Mouse (Mus musculus) MEL (cell line): ENCODE data around the gene Twnk. TPM values are rescaled to one million over a fixed set of nuclear protein-coding genes. Genes with fewer than 3 reads are reported as not detected.

Experiments
- DNase-seq: peaks from one replicate; pipeline ENCODE4 v3.0.0; 2011; ENCODE audit warnings: low read depth, low spot score
- H3K27ac ChIP-seq: 2 replicates; pipeline ENCODE4 v1.5.1; 2012; ENCODE audit warnings: low read depth, mild to moderate bottlenecking, control low read depth, low read length, moderate library complexity; ENCODE audit not compliant: control insufficient read depth
- H3K27me3 ChIP-seq, 2 experiments: fragments of 150-350 bp in 1 of 2; sonication (generic) in 1 of 2; 2 replicates each; pipeline ENCODE4 v1.6.1; 2012; ENCODE audit warnings: low read length in 2 of 2, mild to moderate bottlenecking in 2 of 2, improper control_type of control experiment in 1 of 2, moderate library complexity in 1 of 2; ENCODE audit not compliant: insufficient read depth in 2 of 2, control insufficient read depth in 1 of 2
- H3K36me3 ChIP-seq, 2 experiments: 2 replicates each; pipeline ENCODE4 v1.6.1; 2012 to 2014; ENCODE audit warnings: low read length in 2 of 2, improper control_type of control experiment in 1 of 2, inconsistent platforms in 1 of 2, mild to moderate bottlenecking in 1 of 2; ENCODE audit not compliant: insufficient read depth in 2 of 2, control insufficient read depth in 1 of 2
- H3K4me1 ChIP-seq, 2 experiments: fragments of 150-350 bp in 1 of 2; sonication (generic) in 1 of 2; 2 replicates each; pipeline ENCODE4 v1.6.1; 2012; ENCODE audit warnings: low read length in 2 of 2, improper control_type of control experiment in 1 of 2, mild to moderate bottlenecking in 1 of 2; ENCODE audit not compliant: insufficient read depth in 2 of 2, control insufficient read depth in 1 of 2
- H3K4me3 ChIP-seq, 2 experiments: fragments of 150-350 bp in 1 of 2; sonication (generic) in 1 of 2; 2 replicates each; pipeline ENCODE4 v1.5.1; 2012; ENCODE audit warnings: low read depth in 2 of 2, low read length in 2 of 2, mild to moderate bottlenecking in 2 of 2, moderate library complexity in 2 of 2, control low read depth in 1 of 2, improper control_type of control experiment in 1 of 2; ENCODE audit not compliant: control insufficient read depth in 1 of 2, insufficient read depth in 1 of 2
- H3K79me2 ChIP-seq: 2 replicates; pipeline ENCODE4 v1.6.1; 2012; ENCODE audit warnings: mild to moderate bottlenecking, low read length, moderate library complexity; ENCODE audit not compliant: control insufficient read depth, poor library complexity, insufficient read depth
- H3K9ac ChIP-seq: 2 replicates; pipeline ENCODE4 v1.6.1; 2012; ENCODE audit warnings: low read depth, mild to moderate bottlenecking, control low read depth, low read length, moderate library complexity; ENCODE audit not compliant: control insufficient read depth, poor library complexity, severe bottlenecking
- H3K9me3 ChIP-seq: fragments of 150-350 bp; sonication (generic); replicated peaks from 2 replicates; pipeline ENCODE4 v1.6.1; 2012; ENCODE audit warnings: mild to moderate bottlenecking, low read length, improper control_type of control experiment, moderate library complexity; ENCODE audit not compliant: insufficient read depth
- BHLHE40 ChIP-seq: IDR thresholded peaks from 2 replicates; pipeline ENCODE4 v1.6.1; 2012; ENCODE audit warnings: low read depth, mild to moderate bottlenecking, inconsistent platforms, low read length, improper control_type of control experiment, borderline replicate concordance
- CHD1 ChIP-seq: IDR thresholded peaks from 2 replicates; pipeline ENCODE4 v1.6.1; 2012; ENCODE audit warnings: low read depth, mild to moderate bottlenecking, inconsistent platforms, low read length, improper control_type of control experiment
- CTCF ChIP-seq, 3 experiments: IDR thresholded peaks in 2 of 3; conservative IDR thresholded peaks in 1 of 3; 2 replicates each; pipeline ENCODE4 v1.5.1; 2011 to 2012; ENCODE audit warnings: low read length in 3 of 3, low read depth in 2 of 3, mild to moderate bottlenecking in 2 of 3, improper control_type of control experiment in 1 of 3, inconsistent platforms in 1 of 3, mixed read lengths in 1 of 3, moderate library complexity in 1 of 3; ENCODE audit not compliant: control insufficient read depth in 1 of 3, insufficient read depth in 1 of 3, poor library complexity in 1 of 3, severe bottlenecking in 1 of 3
- EP300 ChIP-seq, 2 experiments: IDR thresholded peaks; 2 replicates each; pipeline ENCODE4 v1.6.1; 2011; ENCODE audit warnings: improper control_type of control experiment in 2 of 2, low read length in 2 of 2, low read depth in 1 of 2, mild to moderate bottlenecking in 1 of 2
- GABPA ChIP-seq: IDR thresholded peaks from 2 replicates; pipeline ENCODE4 v1.6.1; 2012; ENCODE audit warnings: low read depth, mild to moderate bottlenecking, inconsistent platforms, low read length, improper control_type of control experiment, moderate library complexity
- HCFC1 ChIP-seq: IDR thresholded peaks from 2 replicates; pipeline ENCODE4 v1.6.1; 2012; ENCODE audit warnings: low read depth, mild to moderate bottlenecking, inconsistent platforms, low read length, improper control_type of control experiment, moderate library complexity
- JUND ChIP-seq: IDR thresholded peaks from 2 replicates; pipeline ENCODE4 v1.6.1; 2011; ENCODE audit warnings: low read depth, mild to moderate bottlenecking, improper control_type of control experiment, low read length
- MAFK ChIP-seq: IDR thresholded peaks from 2 replicates; pipeline ENCODE4 v1.6.1; 2011; ENCODE audit warnings: low read depth, mild to moderate bottlenecking, low read length, improper control_type of control experiment, borderline replicate concordance
- MAX ChIP-seq: IDR thresholded peaks from 2 replicates; pipeline ENCODE4 v1.6.1; 2011; ENCODE audit warnings: low read length, improper control_type of control experiment
- MYB ChIP-seq: IDR thresholded peaks from 2 replicates; pipeline ENCODE4 v1.6.1; 2011; ENCODE audit warnings: mild to moderate bottlenecking, low read depth, low read length, improper control_type of control experiment
- MYC ChIP-seq: IDR thresholded peaks from 2 replicates; pipeline ENCODE4 v1.6.1; 2011; ENCODE audit warnings: low read depth, mild to moderate bottlenecking, low read length, improper control_type of control experiment, moderate library complexity
- POLR2A ChIP-seq, 2 experiments: IDR thresholded peaks; 2 replicates each; pipeline ENCODE4 v1.6.1; 2011 to 2012; ENCODE audit warnings: low read length in 2 of 2, mild to moderate bottlenecking in 2 of 2, control low read depth in 1 of 2, improper control_type of control experiment in 1 of 2, low read depth in 1 of 2, moderate library complexity in 1 of 2; ENCODE audit not compliant: control insufficient read depth in 1 of 2, insufficient read depth in 1 of 2, poor library complexity in 1 of 2
- POLR2AphosphoS2 ChIP-seq: IDR thresholded peaks from 2 replicates; pipeline ENCODE4 v1.6.1; 2011; ENCODE audit warnings: low read length, improper control_type of control experiment
- POLR2AphosphoS5 ChIP-seq: IDR thresholded peaks from 2 replicates; pipeline ENCODE4 v1.6.1; 2012; ENCODE audit warnings: low read depth, borderline replicate concordance, mild to moderate bottlenecking, inconsistent platforms, low read length, moderate library complexity, mixed read lengths
- RAD21 ChIP-seq: IDR thresholded peaks from 2 replicates; pipeline ENCODE4 v1.6.1; 2011; ENCODE audit warnings: mild to moderate bottlenecking, low read depth, low read length, improper control_type of control experiment
- RCOR1 ChIP-seq: IDR thresholded peaks from 2 replicates; pipeline ENCODE4 v1.6.1; 2012; ENCODE audit warnings: low read depth, mild to moderate bottlenecking, inconsistent platforms, low read length, improper control_type of control experiment
- SIN3A ChIP-seq: IDR thresholded peaks from 2 replicates; pipeline ENCODE4 v1.6.1; 2012; ENCODE audit warnings: low read length, improper control_type of control experiment, inconsistent platforms
- SMC3 ChIP-seq: IDR thresholded peaks from 2 replicates; pipeline ENCODE4 v1.6.1; 2011; ENCODE audit warnings: low read depth, low read length, improper control_type of control experiment
- TBP ChIP-seq: IDR thresholded peaks from 2 replicates; pipeline ENCODE4 v1.8.0; 2011; ENCODE audit warnings: low read depth, low read length, improper control_type of control experiment
- UBTF ChIP-seq: IDR thresholded peaks from 2 replicates; pipeline ENCODE4 v1.6.1; 2012; ENCODE audit warnings: low read depth, mild to moderate bottlenecking, inconsistent platforms, low read length, improper control_type of control experiment, moderate library complexity, borderline replicate concordance; ENCODE audit not compliant: insufficient read depth
- USF1 ChIP-seq: IDR thresholded peaks from 2 replicates; pipeline ENCODE4 v1.6.1; 2014; ENCODE audit warnings: low read depth, mild to moderate bottlenecking, inconsistent platforms, low read length, improper control_type of control experiment, moderate library complexity
- ZMIZ1 ChIP-seq: IDR thresholded peaks from 2 replicates; pipeline ENCODE4 v1.6.1; 2012; ENCODE audit warnings: low read depth, mild to moderate bottlenecking, inconsistent platforms, low read length, improper control_type of control experiment, moderate library complexity
- polyA plus RNA-seq, 2 experiments: library from polyadenylated mRNA; stranded (reverse) in 1 of 2; unstranded in 1 of 2; fragments of >175 nt in 1 of 2; fragments of >200 nt in 1 of 2; gene quantifications; 2 replicates each; pipeline versions ENCODE4 v1.2.1 to v1.2.4; 2012; ENCODE audit warnings: low replicate concordance in 2 of 2, low read depth in 1 of 2; ENCODE audit not compliant: insufficient read length in 2 of 2, insufficient read depth in 1 of 2, missing spikeins in 1 of 2
- total RNA-seq: library from RNA; depleted of rRNA; stranded (reverse); fragments of 300-350 nt; gene quantifications from 2 replicates; pipeline ENCODE4 v1.2.3, GENCODE M21; 2012

Twnk gene
- total and polyA plus RNA-seq, 3 experiments = 37.5 to 55.6 TPM; not detected in 1

DNA sequence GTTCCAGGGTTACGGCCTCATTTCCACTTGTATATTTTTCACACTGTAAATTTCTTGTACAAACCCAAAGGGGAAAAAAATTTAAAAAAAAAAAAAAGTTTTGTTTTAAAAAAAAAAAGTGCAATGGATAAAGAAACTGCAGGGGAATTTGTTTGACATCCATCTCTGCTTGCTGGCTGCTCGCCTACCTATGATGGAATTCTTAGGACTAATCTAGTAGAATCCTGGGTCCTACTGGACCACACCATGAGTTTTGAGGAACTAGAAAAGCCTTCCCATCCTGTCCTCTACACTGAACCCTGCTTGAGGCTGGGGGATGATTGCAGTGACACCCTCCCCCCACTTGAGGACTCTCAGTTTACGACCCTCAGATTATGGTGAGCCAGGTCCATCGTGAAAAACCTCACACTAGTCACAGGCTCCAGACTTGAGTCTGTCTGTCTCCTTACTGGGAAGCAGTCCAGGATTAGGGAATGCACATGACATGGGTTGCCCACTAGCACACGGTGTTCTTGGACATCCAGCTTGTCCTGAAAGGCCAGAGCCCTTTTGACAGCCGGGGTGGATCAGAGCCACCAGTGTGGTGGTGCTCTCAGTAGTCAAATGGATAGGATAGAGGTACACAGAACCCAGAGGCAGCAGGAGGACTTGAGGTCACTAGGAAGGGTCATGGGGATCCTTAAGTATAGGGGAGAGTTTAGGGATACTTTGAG, 21.7 kb downstream of the Twnk start:
- Histone ChIP-seq H3K9me3 (no peaks in the 10 kb centered on the region), H3K27me3 (no peaks in the 10 kb centered on the region), H3K9ac (no peak overlapping the region), H3K4me1 (peaks cover 2 to 12% of the 10 kb centered on the region in 2 experiments; a peak in 3 of 4 replicates), H3K36me3 (peaks cover 0 to 5% of the 10 kb centered on the region in 2 experiments; a peak in 2 of 4 replicates), H3K79me2 (no peaks in the 10 kb centered on the region), H3K27ac (no peak overlapping the region), H3K4me3 (no peak overlapping the region)
- TF ChIP-seq CTCF (IDR thresholded peaks at IDR 0.05 in 2 of 3, conservative IDR thresholded peaks at IDR 0.05 in 1 of 3; ENCODE audit: control insufficient read depth in 1 of 3, insufficient read depth in 1 of 3, low read depth in 2 of 3, low read length in 3 of 3, poor library complexity in 1 of 3, severe bottlenecking in 1 of 3) = no peak
- TF ChIP-seq MAX = no peak
- TF ChIP-seq JUND = no peak
- no peak for DNase-seq

DNA sequence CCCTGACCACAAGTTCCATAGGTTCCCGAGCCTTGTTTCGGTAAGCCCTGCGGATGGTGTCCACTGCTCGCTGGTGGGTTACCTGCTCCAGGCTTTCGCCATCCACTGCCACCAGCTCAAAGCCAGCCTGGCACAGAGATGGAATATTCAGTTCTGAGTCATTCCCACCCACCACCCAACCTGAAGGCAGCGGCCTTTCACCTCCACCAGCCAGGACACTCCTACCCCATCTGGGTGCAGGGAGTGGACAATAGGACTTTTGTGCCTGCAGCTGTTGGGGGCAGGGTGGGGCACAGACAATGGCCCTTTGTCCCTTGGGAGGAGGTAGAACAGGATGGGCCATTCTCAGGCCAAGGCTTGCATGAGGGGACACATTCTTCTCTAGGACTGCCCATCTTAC, 22.4 kb downstream of the Twnk start:
- H3K9ac ChIP-seq = no peak overlapping the region
- no peak overlapping the region for H3K27ac ChIP-seq
- H3K79me2 ChIP-seq = no peaks in the 10 kb centered on the region
- DNase-seq = no peak
- H3K4me1 ChIP-seq = peaks cover 8 to 19% of the 10 kb centered on the region in 2 experiments
- TF ChIP-seq HCFC1 (no peak), RAD21 (no peak), USF1 (no peak), GABPA (no peak), POLR2AphosphoS5 (no peak), CHD1 (no peak), MYB (no peak), RCOR1 (no peak)
- no peaks in the 10 kb centered on the region for H3K27me3 ChIP-seq
- H3K4me3 ChIP-seq = no peak overlapping the region
- peaks cover 0 to 10% of the 10 kb centered on the region in 2 experiments; a peak in 2 of 4 replicates for H3K36me3 ChIP-seq
- H3K9me3 ChIP-seq = no peaks in the 10 kb centered on the region

DNA sequence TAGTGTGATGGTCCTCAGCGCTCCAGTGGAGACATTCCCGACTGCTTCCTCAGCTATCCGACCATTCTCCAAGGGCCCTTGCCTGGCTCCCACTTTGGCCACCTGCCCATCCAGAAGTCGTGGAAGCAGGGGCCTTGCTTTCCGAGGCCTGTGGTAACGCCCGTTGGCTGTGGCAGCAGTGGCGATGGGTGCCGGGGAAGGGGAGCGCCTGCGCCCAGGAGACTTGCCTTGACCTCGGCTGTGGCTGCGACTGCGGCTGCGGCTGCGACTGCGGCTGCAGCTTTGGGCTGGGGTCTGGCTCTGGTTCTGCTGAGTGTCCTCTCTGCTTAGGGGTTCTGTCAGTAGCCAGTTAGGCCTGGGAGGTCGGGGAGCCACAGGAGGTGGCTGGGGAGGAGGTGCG, 23.3 kb downstream of the Twnk start:
- TF ChIP-seq TBP = no peak
- no peak for TF ChIP-seq CHD1
- no peak for TF ChIP-seq MAFK
- TF ChIP-seq POLR2A (IDR thresholded peaks at IDR 0.05; ENCODE audit: control insufficient read depth in 1 of 2, insufficient read depth in 1 of 2, low read depth in 1 of 2, low read length in 2 of 2, poor library complexity in 1 of 2) = no peak
- TF ChIP-seq JUND = no peak
- TF ChIP-seq BHLHE40 = no peak
- no peak for TF ChIP-seq POLR2AphosphoS2
- no peak for TF ChIP-seq POLR2AphosphoS5
- TF ChIP-seq EP300 (IDR thresholded peaks at IDR 0.05; ENCODE audit: low read depth in 1 of 2, low read length in 2 of 2) = no peak
- TF ChIP-seq MAX = no peak
- no peak for TF ChIP-seq ZMIZ1
- TF ChIP-seq MYC = no peak
- TF ChIP-seq SMC3 = no peak
- no peak for TF ChIP-seq SIN3A
- TF ChIP-seq UBTF = no peak
- H3K27ac ChIP-seq = no peak overlapping the region
- H3K9me3 ChIP-seq = no peaks in the 10 kb centered on the region
- no peak for DNase-seq
- peaks cover 8 to 22% of the 10 kb centered on the region in 2 experiments for H3K4me1 ChIP-seq
- H3K27me3 ChIP-seq = no peaks in the 10 kb centered on the region
- peaks cover 0 to 10% of the 10 kb centered on the region in 2 experiments; a peak in 2 of 4 replicates for H3K36me3 ChIP-seq
- H3K9ac ChIP-seq = no peak overlapping the region
- no peak overlapping the region for H3K4me3 ChIP-seq
- H3K79me2 ChIP-seq = no peaks in the 10 kb centered on the region
